ENCODE assay signal across 10 mouse cellular contexts in the genomic region with DNA sequence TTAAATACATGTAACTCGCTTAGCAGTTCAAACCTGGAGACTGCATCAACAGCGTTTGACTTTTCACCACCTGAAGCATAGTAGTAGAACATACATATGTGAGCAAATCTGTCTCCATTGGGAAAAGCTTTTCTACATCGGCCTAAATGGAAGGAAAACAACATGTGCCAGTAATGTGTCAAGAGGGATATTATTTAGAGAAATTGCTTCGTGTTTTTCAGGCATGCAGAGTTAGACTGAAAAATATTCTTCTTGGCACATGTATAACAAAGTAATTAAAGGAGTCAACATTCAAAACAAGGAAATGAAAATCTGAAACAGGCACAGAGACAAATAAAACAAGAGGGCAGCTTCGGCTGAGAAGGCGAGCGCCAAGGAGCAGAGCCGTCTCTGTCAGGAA.
"Had no signal": no experiment of that assay in that cellular context is flagged by ENCODE, and none has a peak within 500 bp of the region (broad histone marks: within the 10 kb centered on the region; RNA-seq: fewer than 3 reads in every experiment).

No protein-coding gene starts in this region.

- H3K36me3 ChIP-seq: limb, embryonic 13.5 days; midbrain, embryonic 12.5 days; neural tube, embryonic 13.5 days had no signal

- H3K27me3 ChIP-seq: limb, embryonic 13.5 days; midbrain, embryonic 12.5 days; neural tube, embryonic 13.5 days had no signal

- H3K4me2 ChIP-seq: limb, embryonic 13.5 days; midbrain, embryonic 12.5 days; neural tube, embryonic 13.5 days had no signal

- H3K4me3 ChIP-seq: limb, embryonic 13.5 days; midbrain, embryonic 12.5 days; neural tube, embryonic 13.5 days had no signal

- H3K9ac ChIP-seq: limb, embryonic 13.5 days; liver, embryonic 14.5 days; midbrain, embryonic 12.5 days; neural tube, embryonic 13.5 days had no signal

- ATAC-seq: midbrain, embryonic 16.5 days had no signal

- DNase-seq: left cerebral cortex, postnatal 4 days; lung, adult 18-20 months; right cerebral cortex, adult 18-20 months; right cerebral cortex, postnatal 25 days; thymus, postnatal 4 days had no signal

- H3K9me3 ChIP-seq: limb, embryonic 13.5 days; midbrain, embryonic 12.5 days; neural tube, embryonic 13.5 days had no signal

- H3K27ac ChIP-seq: limb, embryonic 13.5 days; liver, embryonic 14.5 days; midbrain, embryonic 12.5 days; neural tube, embryonic 13.5 days had no signal

- H3K4me1 ChIP-seq: limb, embryonic 13.5 days had no signal
